Comparison of ENCODE assay signal across 21 mouse cellular contexts in the genomic region with DNA sequence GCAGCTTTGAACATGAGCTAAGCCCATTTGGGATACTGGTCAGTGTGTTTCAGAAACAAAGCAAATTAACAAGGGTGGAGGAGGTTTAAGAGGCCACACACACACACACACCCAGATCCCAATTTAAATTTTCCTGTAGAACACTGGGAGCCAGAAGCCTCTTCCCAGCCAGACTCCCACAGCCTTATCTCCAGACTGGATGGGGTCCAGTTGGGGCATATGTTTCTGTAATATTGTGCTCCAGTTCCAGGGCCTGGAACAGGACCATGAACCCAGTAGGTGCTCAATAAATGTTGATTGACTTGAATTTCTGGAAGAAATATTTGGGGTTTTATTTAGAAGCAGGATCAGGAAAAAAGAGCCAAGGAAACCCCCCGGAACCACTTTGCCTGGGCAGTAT.
DNase-seq lines count a peak whose midpoint lies in the region; ATAC-seq lines count a peak whose summit lies in the region.
"Had no signal": no experiment of that assay in that cellular context is flagged by ENCODE, and none has a peak within 500 bp of the region (broad histone marks: within the 10 kb centered on the region; RNA-seq: fewer than 3 reads in every experiment).

No protein-coding gene starts in this region.

- WGBS in forebrain, embryonic 15.5 days, result 63% methylated on average over 1 of the region's 1 CpGs
- WGBS in forebrain, embryonic 12.5 days, result 85% methylated on average over 1 of the region's 1 CpGs

- ATAC-seq in forebrain, embryonic 15.5 days (replicated peaks), result 0 out of 2 replicates have a peak, but pooled peaks have one; percentile 35
- ATAC-seq in forebrain, embryonic 12.5 days (ENCODE audit: low FRiP score), result no peak
- ATAC-seq: CD4-positive, CD25-positive, alpha-beta regulatory T cell, adult 4 months; hindbrain, postnatal 0 days; lung, postnatal 0 days; Patski had no signal

- no peaks in the 10 kb centered on the region for H3K36me3 ChIP-seq in forebrain, embryonic 15.5 days
- no peaks in the 10 kb centered on the region for H3K36me3 ChIP-seq in forebrain, embryonic 12.5 days (replicated peaks)
- H3K36me3 ChIP-seq: embryonic facial prominence, embryonic 12.5 days; limb, embryonic 15.5 days; liver, embryonic 15.5 days; midbrain, embryonic 12.5 days had no signal

- intact Hi-C loops in left cerebral cortex, postnatal 4 days (cut with DNase I), result no loop called here

- H3K9me3 ChIP-seq in forebrain, embryonic 15.5 days, result no peaks in the 10 kb centered on the region
- no peaks in the 10 kb centered on the region for H3K9me3 ChIP-seq in forebrain, embryonic 12.5 days
- H3K9me3 ChIP-seq: embryonic facial prominence, embryonic 12.5 days; limb, embryonic 15.5 days; liver, embryonic 15.5 days; midbrain, embryonic 12.5 days had no signal

- H3K4me3 ChIP-seq in forebrain, embryonic 15.5 days, result no peak overlapping the region
- no peak overlapping the region for H3K4me3 ChIP-seq in forebrain, embryonic 12.5 days (replicated peaks)
- H3K4me3 ChIP-seq: embryonic facial prominence, embryonic 12.5 days; limb, embryonic 15.5 days; liver, embryonic 15.5 days; midbrain, embryonic 12.5 days had no signal

- no peak overlapping the region for H3K9ac ChIP-seq in forebrain, embryonic 15.5 days (replicated peaks)
- no peak overlapping the region for H3K9ac ChIP-seq in forebrain, embryonic 12.5 days
- H3K9ac ChIP-seq: embryonic facial prominence, embryonic 12.5 days; limb, embryonic 15.5 days; liver, embryonic 15.5 days; midbrain, embryonic 12.5 days had no signal

- H3K27ac ChIP-seq in forebrain, embryonic 15.5 days (replicated peaks), result no peak overlapping the region
- no peak overlapping the region for H3K27ac ChIP-seq in forebrain, embryonic 12.5 days
- H3K27ac ChIP-seq: embryonic facial prominence, embryonic 12.5 days; hindbrain, postnatal 0 days; kidney, postnatal 0 days; limb, embryonic 15.5 days; liver, embryonic 15.5 days; midbrain, embryonic 12.5 days had no signal

- no peaks in the 10 kb centered on the region for H3K27me3 ChIP-seq in forebrain, embryonic 15.5 days
- no peaks in the 10 kb centered on the region for H3K27me3 ChIP-seq in forebrain, embryonic 12.5 days
- H3K27me3 ChIP-seq: embryonic facial prominence, embryonic 12.5 days; liver, embryonic 15.5 days; midbrain, embryonic 12.5 days had no signal

- no peak overlapping the region for H3K4me2 ChIP-seq in forebrain, embryonic 15.5 days (replicated peaks)
- no peak overlapping the region for H3K4me2 ChIP-seq in forebrain, embryonic 12.5 days
- H3K4me2 ChIP-seq: embryonic facial prominence, embryonic 12.5 days; limb, embryonic 15.5 days; liver, embryonic 15.5 days; midbrain, embryonic 12.5 days had no signal

- peak; percentile 12 for DNase-seq in left cerebral cortex, postnatal 4 days
- no peak for DNase-seq in left cerebral cortex, adult 9 months (ENCODE audit: low spot score in 2 of 2)
- DNase-seq in cerebellum, postnatal 14 days, result peak; percentile 62 to 83
- DNase-seq in spleen, adult 12 weeks (ENCODE audit: low spot score), result no peak
- no peak for DNase-seq in embryo, embryonic 10.5 days (ENCODE audit: low spot score)
- DNase-seq in ovary, postnatal 14 days (ENCODE audit: low spot score), result no peak
- DNase-seq: adrenal gland, postnatal 10 days; gastrocnemius, postnatal 14 days; kidney, adult 11 months; thymus, postnatal 36 days had no signal

- H3K4me1 ChIP-seq in forebrain, embryonic 15.5 days, result no peaks in the 10 kb centered on the region
- no peaks in the 10 kb centered on the region for H3K4me1 ChIP-seq in forebrain, embryonic 12.5 days
- H3K4me1 ChIP-seq: embryonic facial prominence, embryonic 12.5 days; liver, embryonic 15.5 days; midbrain, embryonic 12.5 days had no signal

Comparison
In these comparisons a context has a peak if more than half of its experiments do, and no peak if none do; other contexts are left out.
1. DNase-seq: peak in left cerebral cortex, postnatal 4 days (single experiment) and cerebellum, postnatal 14 days (2 of 2); none in left cerebral cortex, adult 9 months (0 of 2), spleen, adult 12 weeks (single experiment), embryo, embryonic 10.5 days (single experiment) and ovary, postnatal 14 days (single experiment).